Mouse (Mus musculus) adrenal gland, postnatal 0 days (tissue): ENCODE results near the gene Gadl1. TPM values are rescaled to one million over a fixed set of nuclear protein-coding genes. Genes with fewer than 3 reads are reported as not detected.

ENCODE experiments used
- polyA plus RNA-seq: library from polyadenylated mRNA; unstranded; fragments of >200 nt; fragmentation: Nextera tagmentation; extraction: Ambion mirVana; gene quantifications from 2 replicates; pipeline ENCODE4 v1.2.1, GENCODE M21; 2015

Gadl1 gene
- 0.70 and 0.93 TPM in 2 replicates for polyA plus RNA-seq

DNA sequence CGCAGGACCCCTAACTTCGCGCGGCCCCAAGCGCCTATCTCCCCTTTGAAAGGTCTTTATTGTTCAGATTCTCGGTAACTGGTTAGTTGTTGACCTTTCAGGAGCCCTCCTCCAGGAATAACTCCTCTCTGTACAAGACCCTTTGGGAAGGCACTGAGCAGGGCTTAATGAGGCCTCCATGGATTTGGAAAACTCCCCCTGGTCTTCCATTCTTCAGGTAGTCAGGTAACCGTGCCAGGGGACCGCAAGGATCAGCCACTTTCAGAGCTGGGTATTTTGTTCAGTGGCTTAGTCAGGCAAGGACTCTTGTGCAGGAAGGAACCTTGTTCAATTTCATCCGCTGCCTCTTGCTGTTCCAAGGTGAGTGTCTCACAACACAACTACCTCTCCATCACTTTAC lies at the start of gene Gadl1:
Gene Gadl1 (plus strand): TSS at position 301 of the 400 bp plus-strand sequence.

